Mouse (Mus musculus) forebrain, embryonic 11.5 days (tissue): ENCODE data around the gene Slc48a1. TPM values are rescaled to one million over a fixed set of nuclear protein-coding genes. Genes with fewer than 3 reads are reported as not detected.

Experiments
- ATAC-seq: fragments of 200-750 bp; cut with Nextera tagmentation; replicated peaks from 2 replicates; pipeline ENCODE4 v1.8.0; 2017; ENCODE audit warnings: moderate TSS enrichment; ENCODE audit not compliant: low FRiP score
- DNase-seq: peaks from one replicate; pipeline ENCODE4 v3.0.0-alpha.2; 2017; ENCODE audit warnings: low spot score
- H3K27ac ChIP-seq: fragments of 300-500 bp; sonication (generic); 2 replicates; pipeline ENCODE4 v1.5.1; 2014; ENCODE audit warnings: low read depth, low read length
- H3K27me3 ChIP-seq: fragments of 300-500 bp; sonication (generic); 2 replicates; pipeline ENCODE4 v1.6.1; 2014; ENCODE audit warnings: mild to moderate bottlenecking, low read length, mixed read lengths; ENCODE audit not compliant: control insufficient read depth, insufficient read depth
- H3K36me3 ChIP-seq: fragments of 300-500 bp; sonication (generic); 2 replicates; pipeline ENCODE4 v1.6.1; 2014; ENCODE audit warnings: mild to moderate bottlenecking, low read length, moderate library complexity, mixed read lengths; ENCODE audit not compliant: control insufficient read depth, insufficient read depth
- H3K4me1 ChIP-seq: fragments of 300-500 bp; sonication (generic); replicated peaks from 2 replicates; pipeline ENCODE4 v1.6.1; 2014; ENCODE audit warnings: low read length, mixed read lengths; ENCODE audit not compliant: control insufficient read depth, insufficient read depth
- H3K4me2 ChIP-seq: fragments of 300-500 bp; sonication (generic); 2 replicates; pipeline ENCODE4 v1.6.1; 2014; ENCODE audit warnings: low read depth, mild to moderate bottlenecking, low read length, moderate library complexity, mixed read lengths; ENCODE audit not compliant: severe bottlenecking
- H3K4me3 ChIP-seq: fragments of 300-500 bp; sonication (generic); 2 replicates; pipeline ENCODE4 v1.5.1; 2014; ENCODE audit warnings: low read depth, low read length
- H3K9ac ChIP-seq: fragments of 300-500 bp; sonication (generic); 2 replicates; pipeline ENCODE4 v1.6.1; 2014; ENCODE audit warnings: low read length
- H3K9me3 ChIP-seq: fragments of 300-500 bp; sonication (generic); 2 replicates; pipeline ENCODE4 v1.6.1; 2016; ENCODE audit warnings: low read length, mixed read lengths; ENCODE audit not compliant: control insufficient read depth
- WGBS: fragments of 180-500 bp; shearing (Covaris S2); extraction: QIAGEN DNeasy Blood & Tissue Kit; methylation state at CpG from one replicate; pipeline ENCODE4 v1.1.7; 2014; 5-methylcytosine and 5-hydroxymethylcytosine counted together
- polyA plus RNA-seq: library from polyadenylated mRNA; unstranded; fragments of >200 nt; fragmentation: Nextera tagmentation; extraction: Ambion mirVana; gene quantifications from 2 replicates; pipeline ENCODE4 v1.2.1, GENCODE M21; 2014

Slc48a1 gene
- polyA plus RNA-seq, 1 experiment from 2014 or later, result 32.1 TPM

GRCm38 (mm10) chr15:97837491-97838061, 59.3 kb downstream of the Slc48a1 start:
- H3K27ac ChIP-seq, result no peak overlapping the region
- no peaks in the 10 kb centered on the region for H3K9me3 ChIP-seq
- no peak for DNase-seq
- H3K36me3 ChIP-seq, result no peaks in the 10 kb centered on the region
- H3K4me3 ChIP-seq, result no peak overlapping the region
- H3K27me3 ChIP-seq, result peaks cover 2% of the 10 kb centered on the region; the same call in 1 of the 2 replicates
- no peak overlapping the region for H3K9ac ChIP-seq
- no peak overlapping the region for H3K4me2 ChIP-seq
- no peak for ATAC-seq
- H3K4me1 ChIP-seq, result peaks cover 5% of the 10 kb centered on the region; the same call in 1 of the 2 replicates
- WGBS, result 27% methylated on average over 8 of the region's 8 CpGs

GRCm38 (mm10) chr15:97838395-97838794, 60.1 kb downstream of the Slc48a1 start:
- H3K36me3 ChIP-seq, result no peaks in the 10 kb centered on the region
- DNase-seq, result no peak
- H3K9me3 ChIP-seq, result no peaks in the 10 kb centered on the region
- H3K27ac ChIP-seq, result no peak overlapping the region
- no peak for ATAC-seq
- H3K27me3 ChIP-seq, result no peaks in the 10 kb centered on the region
- WGBS, result 71% methylated on average over 4 of the region's 4 CpGs
- H3K9ac ChIP-seq, result no peak overlapping the region
- no peak overlapping the region for H3K4me3 ChIP-seq
- 0 out of 2 replicates have a peak, but pooled peaks cover 2% of the 10 kb centered on the region for H3K4me1 ChIP-seq
- no peak overlapping the region for H3K4me2 ChIP-seq

- Histone ChIP-seq H3K4me2 (no peak overlapping the region), H3K4me3 (no peak overlapping the region), H3K36me3 (no peaks in the 10 kb centered on the region), H3K9ac (no peak overlapping the region), H3K27ac (no peak overlapping the region), H3K9me3 (no peaks in the 10 kb centered on the region), H3K4me1 (no peaks in the 10 kb centered on the region), H3K27me3 (no peaks in the 10 kb centered on the region)
- no peak for ATAC-seq
- no peak for DNase-seq
- WGBS, result 86% methylated on average over 2 of the region's 2 CpGs
Measured at GRCm38 (mm10) chr15:97839012-97839411, 60.7 kb downstream of the Slc48a1 start.

GRCm38 (mm10) chr15:97839473-97839872, 61.2 kb downstream of the Slc48a1 start:
- no peaks in the 10 kb centered on the region for H3K4me1 ChIP-seq
- H3K36me3 ChIP-seq, result no peaks in the 10 kb centered on the region
- H3K27me3 ChIP-seq, result no peaks in the 10 kb centered on the region
- no peak overlapping the region for H3K9ac ChIP-seq
- H3K4me2 ChIP-seq, result no peak overlapping the region
- WGBS, result 70% methylated on average over 4 of the region's 4 CpGs
- DNase-seq (no peak), ATAC-seq (no peak)
- H3K9me3 ChIP-seq, result no peaks in the 10 kb centered on the region
- no peak overlapping the region for H3K4me3 ChIP-seq
- H3K27ac ChIP-seq, result no peak overlapping the region

- no peak overlapping the region for H3K27ac ChIP-seq
- H3K27me3 ChIP-seq, result no peaks in the 10 kb centered on the region
- H3K4me3 ChIP-seq, result no peak overlapping the region
- H3K36me3 ChIP-seq, result no peaks in the 10 kb centered on the region
- H3K9ac ChIP-seq, result no peak overlapping the region
- 44% methylated on average over 3 of the region's 3 CpGs for WGBS
- DNase-seq, result no peak
- no peak for ATAC-seq
- no peaks in the 10 kb centered on the region for H3K4me1 ChIP-seq
- H3K4me2 ChIP-seq, result no peak overlapping the region
- H3K9me3 ChIP-seq, result no peaks in the 10 kb centered on the region
Measured at GRCm38 (mm10) chr15:97839991-97840455, 61.7 kb downstream of the Slc48a1 start.

- Histone ChIP-seq H3K4me3 (no peak overlapping the region), H3K4me1 (no peaks in the 10 kb centered on the region), H3K4me2 (no peak overlapping the region), H3K27ac (no peak overlapping the region), H3K9ac (no peak overlapping the region), H3K27me3 (no peaks in the 10 kb centered on the region), H3K9me3 (no peaks in the 10 kb centered on the region), H3K36me3 (no peaks in the 10 kb centered on the region)
- ATAC-seq, result no peak
- no peak for DNase-seq
- WGBS, result 91% methylated on average over 1 of the region's 1 CpGs
Measured at GRCm38 (mm10) chr15:97840781-97841180, 62.5 kb downstream of the Slc48a1 start.

GRCm38 (mm10) chr15:97841383-97841782, 63.1 kb downstream of the Slc48a1 start:
- H3K9me3 ChIP-seq, result no peaks in the 10 kb centered on the region
- 95% methylated on average over 6 of the region's 6 CpGs for WGBS
- ATAC-seq, result no peak
- H3K27me3 ChIP-seq, result no peaks in the 10 kb centered on the region
- H3K4me1 ChIP-seq, result no peaks in the 10 kb centered on the region
- no peak overlapping the region for H3K9ac ChIP-seq
- DNase-seq, result no peak
- no peak overlapping the region for H3K4me3 ChIP-seq
- no peak overlapping the region for H3K27ac ChIP-seq
- no peak overlapping the region for H3K4me2 ChIP-seq
- H3K36me3 ChIP-seq, result no peaks in the 10 kb centered on the region

- H3K9me3 ChIP-seq, result no peaks in the 10 kb centered on the region
- DNase-seq (no peak), ATAC-seq (no peak)
- H3K27ac ChIP-seq, result no peak overlapping the region
- no peak overlapping the region for H3K4me3 ChIP-seq
- 93% methylated on average over 6 of the region's 6 CpGs for WGBS
- H3K36me3 ChIP-seq, result no peaks in the 10 kb centered on the region
- no peaks in the 10 kb centered on the region for H3K27me3 ChIP-seq
- H3K4me1 ChIP-seq, result no peaks in the 10 kb centered on the region
- H3K4me2 ChIP-seq, result no peak overlapping the region
- no peak overlapping the region for H3K9ac ChIP-seq
Measured at GRCm38 (mm10) chr15:97842058-97842457, 63.7 kb downstream of the Slc48a1 start.
